Mouse (Mus musculus): ENCODE data around the gene Olfr982.

- no peak for TF ChIP-seq CTCF (IDR thresholded peaks at IDR 0.05; ENCODE audit: low read depth, low read length)
- no peak for TF ChIP-seq POLR2A (IDR thresholded peaks at IDR 0.05; ENCODE audit: extremely low read depth, insufficient read depth, low read length)
Observed at GRCm38 (mm10) chr9:40094769-40095168, 21.1 kb downstream of the Olfr982 start.

All from liver, adult 2 months (tissue).